Mouse (Mus musculus) right cerebral cortex, postnatal 25 days (tissue): ENCODE results near the gene Ddx5.
"Not testable (repeated sequence)": the region's sequence is repeated elsewhere in the genome, so short reads cannot be mapped to it uniquely, and the experiment has no call there.

Source experiments
- DNase-seq: peaks from one replicate; pipeline ENCODE4 v3.0.0; 2022

Ddx5 gene

DNA sequence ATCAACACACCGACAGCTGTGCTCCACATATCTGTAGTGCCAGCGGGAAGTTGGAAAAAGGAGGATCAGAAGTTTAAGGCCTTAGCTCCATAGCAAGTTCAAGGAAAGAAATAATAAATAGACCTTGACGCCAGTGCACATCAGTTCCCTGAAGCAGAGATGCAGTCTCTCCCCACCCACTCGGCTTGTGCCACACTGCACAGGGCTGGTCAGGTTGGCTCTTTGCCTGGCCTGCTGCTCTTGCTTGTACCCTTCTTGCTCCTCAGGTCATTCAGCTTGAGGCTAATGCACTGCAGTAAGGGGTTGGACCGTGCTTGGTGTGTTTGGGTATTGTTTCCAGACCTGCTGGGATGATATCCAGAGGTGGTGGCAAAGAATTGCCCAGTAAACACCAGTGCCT lies 28.5 kb downstream of the Ddx5 start:
- no peak for DNase-seq

DNA sequence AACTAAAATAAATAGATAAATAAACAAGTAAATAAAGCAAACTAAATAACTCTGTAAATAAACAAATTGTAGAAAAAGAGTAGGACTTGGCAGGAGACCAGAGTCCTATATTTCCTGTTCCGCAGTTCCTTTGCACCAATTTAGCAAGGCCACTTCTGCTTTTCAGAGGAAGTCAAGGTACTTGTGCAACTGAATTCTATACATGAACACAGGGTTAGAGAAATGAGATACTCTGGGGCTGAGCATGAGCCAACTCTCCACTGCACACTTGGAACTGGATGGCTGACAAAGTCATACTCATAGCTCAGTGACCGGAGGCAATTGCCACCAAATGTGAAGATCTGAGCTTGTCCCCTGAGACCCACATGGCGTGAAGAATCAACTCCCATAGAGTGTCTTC lies 30.0 kb downstream of the Ddx5 start:
- DNase-seq: no peak

DNA sequence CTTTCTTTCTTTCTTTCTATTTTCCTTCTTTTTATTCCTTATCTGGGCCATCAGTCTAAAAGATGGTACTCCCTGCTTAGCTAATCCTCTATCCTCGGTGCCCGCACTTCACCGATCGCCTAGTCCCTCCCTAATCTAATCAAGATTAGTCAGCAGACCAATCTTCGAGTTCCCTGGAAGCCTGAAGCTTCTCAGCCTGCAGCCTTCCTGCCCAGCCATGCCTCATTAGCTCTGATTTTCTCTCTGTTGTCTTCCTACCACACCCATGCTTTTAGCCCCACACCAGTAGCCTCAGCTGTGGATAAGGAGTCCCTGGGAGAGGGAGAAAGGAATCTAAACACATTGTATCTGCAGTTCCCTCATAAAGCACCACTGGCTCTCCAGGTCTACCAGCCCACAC lies 33.4 kb downstream of the Ddx5 start:
- DNase-seq: no peak

DNA sequence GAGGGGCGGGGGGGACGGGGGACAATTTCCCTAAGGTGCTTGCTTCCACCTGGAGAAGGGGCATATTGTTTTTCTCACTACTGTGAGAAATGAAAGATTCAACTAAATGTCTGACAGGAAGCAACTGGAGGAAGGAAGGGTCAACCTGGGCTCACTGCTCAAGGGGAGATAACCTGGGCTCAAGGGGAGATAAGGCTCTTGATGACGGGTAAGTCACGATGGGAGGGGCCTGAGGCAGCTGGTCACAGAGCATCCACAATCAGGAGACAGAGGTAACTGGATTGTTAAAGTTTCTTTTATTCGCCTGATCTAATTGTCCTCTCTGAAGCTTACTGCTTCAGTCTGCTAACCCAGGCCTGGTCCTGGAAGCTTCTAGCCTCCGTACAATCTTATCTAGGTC lies 35.7 kb downstream of the Ddx5 start:
- no peak for DNase-seq

DNA sequence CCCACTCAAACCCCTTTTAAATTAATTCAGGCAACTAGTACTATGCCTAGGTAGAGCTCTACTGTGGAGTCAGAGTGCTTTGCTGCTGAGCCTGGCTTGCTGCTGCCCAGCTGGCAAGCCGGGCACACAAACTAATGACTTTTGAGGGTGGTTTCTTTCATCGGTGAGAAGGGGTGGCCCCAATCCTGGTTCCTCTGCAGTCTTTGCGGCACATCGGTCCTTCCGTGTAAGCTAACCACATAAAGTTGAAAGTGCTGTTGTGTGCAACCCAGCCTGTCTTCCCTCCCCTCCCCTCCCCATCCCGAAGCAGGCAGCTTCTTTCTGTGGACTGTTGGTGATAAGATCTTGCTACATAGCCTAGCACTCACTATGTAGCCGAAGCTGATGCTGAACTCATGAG lies 36.9 kb downstream of the Ddx5 start:
- no peak for DNase-seq

DNA sequence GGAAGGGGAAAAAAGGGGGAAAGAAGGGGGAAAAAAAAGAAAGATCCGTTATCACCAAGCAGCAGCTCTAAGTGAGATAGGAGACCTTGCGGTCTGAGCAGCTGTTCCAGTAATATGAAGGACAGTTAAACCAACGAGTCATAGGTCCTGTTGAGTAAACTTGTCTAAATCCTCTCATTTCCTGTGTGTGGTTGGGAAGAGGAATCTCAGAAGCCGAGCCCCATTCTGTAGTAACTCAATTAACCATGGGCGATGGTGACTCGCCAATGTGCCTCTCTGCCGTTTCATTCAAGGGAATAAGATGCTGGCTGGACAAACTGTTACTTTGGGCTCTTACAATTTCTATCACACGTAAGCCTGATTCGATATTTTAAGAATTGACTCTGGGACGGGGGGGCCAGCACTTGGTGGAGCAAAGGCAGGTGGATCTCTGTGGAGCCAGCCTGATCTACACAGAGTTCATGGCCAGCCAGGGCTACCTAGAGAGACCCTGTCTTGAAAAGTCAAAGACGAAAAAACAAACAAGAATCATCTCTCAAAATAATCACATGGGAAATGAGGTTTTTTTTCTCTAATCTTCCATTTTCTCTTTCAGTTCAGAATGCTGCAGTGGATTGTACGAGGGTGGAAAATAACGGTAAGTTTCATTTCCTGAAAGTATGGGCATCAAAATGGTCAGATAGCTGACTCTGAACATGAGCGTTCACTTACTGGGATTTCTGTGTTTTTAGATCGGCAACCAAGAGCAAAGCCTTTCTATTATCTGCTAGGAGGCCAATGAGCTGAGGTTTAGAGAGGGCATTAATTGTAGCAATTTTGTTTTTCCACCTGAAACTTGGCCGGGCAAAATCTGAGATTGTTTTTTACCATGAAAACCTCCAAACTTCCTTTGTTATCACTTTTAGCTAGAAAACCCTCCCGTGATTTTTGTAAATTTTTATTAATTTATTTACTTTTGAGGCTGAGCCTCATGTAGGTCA lies 37.7 kb downstream of the Ddx5 start, which contains the start of gene Milr1:
Gene Milr1 (plus strand): TSS at position 188 of the 980 bp plus-strand sequence.
- no peak for DNase-seq

DNA sequence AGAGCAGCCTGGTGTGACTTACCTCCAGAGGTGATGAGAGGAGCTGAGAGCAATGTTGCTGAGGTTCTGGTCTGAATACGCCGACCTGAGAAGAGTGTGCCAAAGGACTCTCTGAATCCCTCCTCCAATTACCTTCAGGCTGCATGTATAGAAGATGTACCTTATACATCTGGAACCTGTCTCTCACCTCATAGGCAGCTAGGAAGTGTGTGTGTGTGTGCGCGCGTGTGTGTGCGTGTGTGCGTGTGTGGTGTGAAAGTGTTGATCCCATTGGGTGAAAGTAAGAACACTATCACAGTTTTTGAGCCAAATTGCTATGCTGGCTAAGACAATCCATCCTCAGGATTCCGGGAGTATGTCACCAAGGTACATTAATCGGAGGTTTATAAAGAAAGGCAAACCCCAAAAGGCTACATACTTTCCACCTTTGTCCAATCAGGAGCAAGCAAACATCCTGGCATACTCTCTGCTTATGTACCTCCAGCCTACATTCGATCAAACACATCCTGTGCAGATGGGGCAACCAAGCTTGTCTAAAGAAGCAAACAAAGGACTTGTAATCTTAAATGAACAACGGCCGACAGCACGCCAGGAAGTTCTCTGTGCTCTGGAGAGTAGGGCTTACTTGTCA lies 38.7 kb downstream of the Ddx5 start, which contains the start of gene Pecam1:
Gene Pecam1 (minus strand): TSS at position 508 of the 631 bp plus-strand sequence.
- no peak for DNase-seq

DNA sequence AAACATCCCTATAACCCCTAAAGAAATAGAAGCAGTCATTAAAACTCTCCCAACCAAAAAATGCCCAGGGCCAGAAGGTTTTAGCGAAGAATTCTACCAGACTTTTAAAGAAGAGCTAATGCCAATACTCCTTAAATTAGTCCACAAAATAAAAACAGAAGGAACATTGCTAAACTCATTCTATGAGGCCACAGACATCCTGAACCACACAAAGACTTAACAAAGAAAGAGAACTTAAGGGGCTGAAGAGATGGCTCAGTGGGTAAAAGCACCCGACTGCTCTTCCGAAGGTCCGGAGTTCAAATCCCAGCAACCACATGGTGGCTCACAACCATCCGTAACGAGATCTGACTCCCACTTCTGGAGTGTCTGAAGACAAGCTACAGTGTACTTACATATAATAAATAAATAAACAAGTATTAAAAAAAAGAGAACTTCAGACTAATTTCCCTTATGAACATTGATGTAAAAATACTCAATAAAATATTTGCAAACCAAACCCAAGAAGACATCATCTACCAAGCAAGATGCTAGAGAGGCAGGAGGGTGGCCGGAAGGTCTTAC lies 39.3 kb downstream of the Ddx5 start:
- DNase-seq: not testable (repeated sequence)

DNA sequence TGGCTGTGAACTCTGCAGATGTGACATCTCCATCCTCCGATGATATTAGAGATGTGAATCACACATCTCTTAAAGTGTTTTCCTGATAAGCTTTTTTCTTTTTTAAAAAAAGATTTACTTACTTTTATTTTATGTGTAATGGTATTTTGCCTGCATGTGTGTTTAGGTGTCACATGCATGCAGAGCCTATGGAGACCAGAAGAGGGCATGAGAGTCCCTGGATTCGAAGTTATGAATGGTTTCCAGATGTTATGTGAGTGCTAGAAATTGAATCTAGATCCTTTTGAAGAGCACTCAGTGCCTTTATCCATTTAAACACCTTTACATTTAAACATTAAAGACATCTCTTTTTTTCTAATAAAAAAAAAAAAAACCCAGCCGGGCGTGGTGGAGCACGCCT lies 44.0 kb downstream of the Ddx5 start:
- DNase-seq: no peak

DNA sequence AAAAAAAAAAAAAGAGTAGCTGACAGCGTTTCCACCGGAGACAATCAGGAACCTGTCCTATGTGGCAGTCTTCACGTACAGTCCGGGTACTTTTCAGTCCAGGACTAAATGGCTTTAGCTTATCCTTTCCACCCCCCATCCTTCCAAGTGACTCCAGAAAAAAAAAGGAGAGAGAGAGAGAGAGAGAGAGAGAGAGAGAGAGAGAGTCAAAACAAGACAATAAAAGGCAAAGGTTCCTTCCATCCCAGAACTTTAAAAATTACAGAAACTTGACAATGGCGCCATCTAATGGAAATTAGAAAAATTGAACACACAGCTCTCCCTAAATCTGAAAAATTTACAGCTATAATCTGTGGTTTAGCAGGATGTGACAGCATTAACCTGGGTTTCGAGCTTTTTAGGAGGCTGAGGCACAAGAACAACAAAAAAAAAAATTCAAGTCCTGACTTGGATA lies 46.6 kb downstream of the Ddx5 start:
- DNase-seq: no peak

DNA sequence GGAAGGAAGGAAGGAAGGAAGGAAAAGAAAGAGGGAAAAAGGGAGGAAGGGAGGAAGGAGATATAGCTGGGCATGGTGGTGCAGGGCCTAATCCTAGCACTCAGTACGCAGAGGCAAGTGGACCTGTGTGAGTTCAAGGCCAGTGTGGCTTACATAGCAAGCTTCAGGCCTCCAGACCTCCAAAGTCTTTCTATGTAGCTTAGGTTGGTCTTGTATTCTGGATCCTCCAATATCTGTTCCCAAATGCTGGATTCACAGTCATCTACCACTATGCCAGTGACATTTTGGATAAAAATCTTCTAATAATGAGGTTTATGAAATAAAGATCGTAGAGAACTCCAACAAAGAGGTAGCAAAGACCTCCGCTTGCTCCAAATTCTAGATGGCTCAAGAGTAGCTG lies 47.2 kb downstream of the Ddx5 start:
- DNase-seq: no peak

DNA sequence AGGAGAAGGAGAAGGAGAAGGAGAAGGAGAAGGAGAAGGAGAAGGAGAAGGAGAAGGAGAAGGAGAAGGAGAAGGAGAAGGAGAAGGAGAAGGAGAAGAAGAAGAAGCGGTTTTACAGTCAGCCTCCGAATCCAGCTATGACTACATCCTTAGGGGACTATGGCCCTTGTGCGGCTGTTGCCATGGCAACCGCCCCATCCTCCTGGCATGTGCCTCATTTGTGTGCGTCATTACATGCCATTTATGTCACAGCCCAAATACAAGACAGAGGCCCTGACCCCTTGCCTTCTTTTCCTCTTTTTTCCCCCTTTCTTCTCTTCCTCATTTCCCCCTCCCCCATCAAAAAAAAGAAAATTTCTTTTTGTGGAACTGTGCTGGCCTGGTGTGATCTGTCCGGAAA lies 47.8 kb downstream of the Ddx5 start:
- DNase-seq: no peak

DNA sequence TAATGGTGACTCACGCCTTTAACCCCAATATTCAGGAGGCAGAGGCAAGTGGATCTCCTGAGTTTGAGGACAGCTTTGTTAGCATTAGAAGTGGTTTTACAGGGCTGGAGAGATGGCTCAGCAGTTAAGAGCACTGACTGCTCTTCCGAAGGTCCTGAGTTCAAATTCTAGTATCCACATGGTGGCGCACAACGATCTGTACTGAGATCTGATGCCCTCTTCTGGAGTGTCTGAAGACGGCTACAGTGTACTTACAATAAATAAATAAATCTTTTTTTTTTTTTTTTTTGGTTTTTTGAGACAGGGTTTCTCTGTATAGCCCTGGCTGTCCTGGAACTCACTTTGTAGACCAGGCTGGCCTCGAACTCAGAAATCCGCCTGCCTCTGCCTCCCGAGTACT lies 48.3 kb downstream of the Ddx5 start:
- DNase-seq: not testable (repeated sequence)

DNA sequence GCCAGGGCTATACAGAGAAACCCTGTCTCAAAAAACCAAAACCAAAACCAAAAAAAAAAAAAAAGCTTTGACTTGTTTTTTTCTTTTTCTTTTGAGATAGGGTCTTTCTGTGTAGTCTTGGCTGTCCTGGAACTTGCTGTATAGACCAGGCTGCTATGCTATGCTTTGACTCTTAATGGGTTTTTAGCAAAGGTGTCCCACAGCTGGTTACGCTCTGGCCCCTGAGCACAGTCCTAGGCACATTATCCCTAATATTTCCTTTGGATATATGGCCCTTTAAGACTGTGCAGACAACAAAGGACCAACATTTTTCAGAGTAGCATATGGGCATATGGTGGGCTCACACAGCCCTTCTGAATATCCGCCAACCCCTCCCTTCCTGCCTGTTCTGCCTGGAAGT lies 49.9 kb downstream of the Ddx5 start:
- DNase-seq: no peak

DNA sequence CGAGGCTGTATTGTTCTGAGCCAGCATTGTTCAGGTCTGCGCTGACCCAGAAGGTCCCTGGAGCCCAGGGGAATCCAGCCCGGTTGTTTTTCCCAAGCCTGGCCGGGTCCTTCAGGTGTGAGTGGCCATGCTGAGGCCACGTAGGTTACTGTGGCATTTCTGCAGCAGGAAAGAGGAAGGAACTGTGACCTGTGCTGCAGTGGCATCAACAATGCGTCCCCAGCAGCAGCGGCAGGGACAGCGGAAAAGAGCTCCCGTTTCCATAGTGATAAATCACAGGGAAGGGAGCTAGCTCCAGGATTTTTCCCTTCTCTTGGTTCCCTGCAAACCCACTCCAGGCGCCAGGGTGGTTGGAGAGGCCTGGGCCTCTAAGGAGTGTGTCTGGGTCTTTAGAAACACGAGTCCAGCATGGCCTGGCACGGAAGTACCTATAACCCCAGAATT lies 51.8 kb downstream of the Ddx5 start:
- DNase-seq: peak; percentile 46

DNA sequence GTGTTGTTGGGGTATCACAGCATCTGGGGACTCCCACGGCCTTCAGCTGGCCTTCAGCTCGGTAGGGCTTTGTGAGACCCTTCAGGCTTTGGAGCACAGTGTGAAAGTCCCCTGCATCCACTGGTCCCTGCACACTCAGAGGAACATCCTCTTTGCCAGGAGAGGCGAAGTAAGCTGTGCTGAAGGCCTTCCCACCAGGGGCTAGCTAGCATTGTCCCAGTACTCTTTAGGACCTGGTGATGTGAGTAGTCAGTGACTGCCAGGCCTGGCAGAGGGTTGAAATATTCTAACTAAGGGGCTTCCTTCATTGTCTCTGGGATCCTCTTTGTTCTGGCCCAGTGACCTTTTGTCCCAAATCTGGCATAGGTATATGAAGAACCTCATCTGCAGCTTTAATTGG lies 52.4 kb downstream of the Ddx5 start:
- DNase-seq: no peak

DNA sequence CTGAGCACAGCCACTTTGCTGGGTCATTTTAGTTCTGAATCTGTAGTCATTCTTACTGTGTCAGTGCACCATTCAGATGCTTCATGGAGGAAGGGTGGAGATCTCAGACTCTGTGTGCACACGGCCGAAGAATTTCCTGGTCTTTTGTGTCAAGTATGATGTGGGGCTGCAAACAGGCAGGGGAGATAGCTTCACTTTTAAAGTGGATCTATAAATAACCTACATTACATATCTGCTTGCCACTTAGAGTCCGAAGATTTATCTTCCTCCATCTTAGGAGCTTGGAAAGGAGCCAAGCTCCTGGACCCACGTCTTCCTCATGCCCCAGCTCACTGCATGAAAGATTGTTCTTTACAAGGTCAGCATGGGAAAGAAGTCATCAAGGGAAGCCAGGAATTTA lies 58.3 kb downstream of the Ddx5 start:
- DNase-seq: no peak
